Mouse (Mus musculus) lung, postnatal 0 days (tissue): ENCODE data around the gene Gm38431. TPM values are rescaled to one million over a fixed set of nuclear protein-coding genes. Genes with fewer than 3 reads are reported as not detected.

ENCODE experiments used
- ATAC-seq: fragments of 200-750 bp; cut with Nextera tagmentation; 2 replicates; pipeline ENCODE4 v1.8.0; 2017; ENCODE audit warnings: moderate library complexity
- DNase-seq: peaks from one replicate; pipeline ENCODE4 v3.0.0-alpha.2; 2016; ENCODE audit warnings: low spot score
- H3K27ac ChIP-seq: fragments of 300-500 bp; sonication (generic); 2 replicates; pipeline ENCODE4 v1.5.1; 2014; ENCODE audit warnings: antibody characterized with exemption, mild to moderate bottlenecking, low read length, mixed read lengths
- H3K27me3 ChIP-seq: fragments of 300-500 bp; sonication (generic); replicated peaks from 2 replicates; pipeline ENCODE4 v1.6.1; 2014; ENCODE audit warnings: low read length, mixed read lengths; ENCODE audit not compliant: insufficient read depth
- H3K36me3 ChIP-seq: fragments of 300-500 bp; sonication (generic); 2 replicates; pipeline ENCODE4 v1.6.1; 2014; ENCODE audit warnings: low read length, mixed read lengths; ENCODE audit not compliant: insufficient read depth
- H3K4me1 ChIP-seq: fragments of 300-500 bp; sonication (generic); 2 replicates; pipeline ENCODE4 v1.6.1; 2014; ENCODE audit warnings: antibody characterized with exemption, low read depth, low read length, mixed read lengths; ENCODE audit not compliant: insufficient read depth
- H3K4me2 ChIP-seq: fragments of 300-500 bp; sonication (generic); replicated peaks from 2 replicates; pipeline ENCODE4 v1.6.1; 2014; ENCODE audit warnings: low read depth, mild to moderate bottlenecking, low read length, moderate library complexity, mixed read lengths
- H3K4me3 ChIP-seq: fragments of 300-500 bp; sonication (generic); 2 replicates; pipeline ENCODE4 v1.5.1; 2014; ENCODE audit warnings: low read depth, low read length
- H3K9ac ChIP-seq: fragments of 300-500 bp; sonication (generic); replicated peaks from 2 replicates; pipeline ENCODE4 v1.6.1; 2014; ENCODE audit warnings: low read depth, mild to moderate bottlenecking
- H3K9me3 ChIP-seq: fragments of 300-500 bp; sonication (generic); 2 replicates; pipeline ENCODE4 v1.6.1; 2016; ENCODE audit warnings: low read length, mixed read lengths
- CTCF ChIP-seq: IDR thresholded peaks from 2 replicates; pipeline ENCODE4 v1.5.1; 2016; ENCODE audit warnings: antibody characterized with exemption, mild to moderate bottlenecking
- EP300 ChIP-seq: IDR thresholded peaks from 2 replicates; pipeline ENCODE4 v1.6.1; 2016; ENCODE audit warnings: antibody characterized with exemption, mild to moderate bottlenecking, control low read depth
- WGBS: fragments of 180-500 bp; shearing (Covaris S2); extraction: QIAGEN DNeasy Blood & Tissue Kit; methylation state at CpG from one replicate; pipeline ENCODE4 v1.1.7; 2014; 5-methylcytosine and 5-hydroxymethylcytosine counted together
- polyA plus RNA-seq: library from polyadenylated mRNA; unstranded; fragments of >200 nt; fragmentation: Nextera tagmentation; extraction: Ambion mirVana; gene quantifications from 2 replicates; pipeline ENCODE4 v1.2.1, GENCODE M21; 2015

Gene Gm38431
- polyA plus RNA-seq, 1 experiment from 2014 or later = 0.69 TPM

DNA sequence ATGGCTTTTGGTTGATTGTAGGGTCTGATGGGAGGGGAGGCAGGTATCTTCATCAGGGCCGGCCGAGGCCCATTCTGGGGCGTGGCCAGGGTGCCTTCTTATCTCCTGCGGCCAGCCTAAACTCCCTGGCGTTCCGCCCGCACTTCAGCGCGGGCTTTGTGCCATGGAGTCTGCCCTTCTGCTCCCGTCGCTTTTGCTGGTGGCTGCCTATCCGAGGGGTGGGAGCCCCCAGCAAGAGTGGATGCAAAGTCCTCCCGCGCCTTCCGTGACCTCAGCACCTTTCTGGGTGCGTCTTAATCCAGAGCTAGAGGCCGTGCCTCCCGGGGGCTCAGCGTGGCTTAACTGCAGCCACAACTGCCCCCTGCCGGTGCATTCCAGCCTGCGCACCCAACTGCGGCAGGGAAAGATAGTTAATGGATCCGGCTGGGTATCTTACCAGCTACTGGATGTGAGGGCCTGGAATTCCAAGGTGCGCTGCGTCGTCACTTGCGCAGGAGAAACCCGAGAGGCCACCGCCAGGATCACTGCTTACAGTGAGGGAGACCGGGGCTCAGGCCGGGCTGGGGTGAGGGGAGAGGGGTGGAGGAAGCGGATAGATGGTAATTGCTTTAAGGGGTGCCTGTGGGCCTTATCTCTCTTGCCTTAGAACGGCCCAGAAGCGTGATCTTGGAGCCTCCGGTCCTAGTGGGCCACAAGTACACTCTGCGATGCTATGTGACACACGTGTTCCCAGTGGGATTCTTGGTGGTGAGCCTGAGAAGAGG lies 62.3 kb downstream of the Gm38431 start, which contains the start of gene Icam4:
Gene Icam4, plus strand, starts transcription at position 83 of the 764 bp plus-strand sequence.
- Histone ChIP-seq H3K9ac (0 out of 2 replicates have a peak within 1 kb of the TSS, but pooled peaks have one; percentile 2), H3K27me3 (peaks cover 13% of the 10 kb centered on the region), H3K4me3 (peak within 1 kb of the TSS; percentile 46; the same call in 1 of the 2 replicates), H3K27ac (peak within 1 kb of the TSS; percentile 40), H3K36me3 (0 out of 2 replicates have a peak, but pooled peaks cover 5% of the 10 kb centered on the region), H3K4me2 (peak within 1 kb of the TSS; percentile 85), H3K9me3 (no peaks in the 10 kb centered on the region), H3K4me1 (peaks cover 8% of the 10 kb centered on the region; the same call in 1 of the 2 replicates)
- 1% methylated on average over 37 of the region's 37 CpGs for WGBS
- peak; percentile 90 for DNase-seq
- ATAC-seq = peak; percentile 37
- TF ChIP-seq CTCF (peak; percentile 93), EP300 (no peak)

DNA sequence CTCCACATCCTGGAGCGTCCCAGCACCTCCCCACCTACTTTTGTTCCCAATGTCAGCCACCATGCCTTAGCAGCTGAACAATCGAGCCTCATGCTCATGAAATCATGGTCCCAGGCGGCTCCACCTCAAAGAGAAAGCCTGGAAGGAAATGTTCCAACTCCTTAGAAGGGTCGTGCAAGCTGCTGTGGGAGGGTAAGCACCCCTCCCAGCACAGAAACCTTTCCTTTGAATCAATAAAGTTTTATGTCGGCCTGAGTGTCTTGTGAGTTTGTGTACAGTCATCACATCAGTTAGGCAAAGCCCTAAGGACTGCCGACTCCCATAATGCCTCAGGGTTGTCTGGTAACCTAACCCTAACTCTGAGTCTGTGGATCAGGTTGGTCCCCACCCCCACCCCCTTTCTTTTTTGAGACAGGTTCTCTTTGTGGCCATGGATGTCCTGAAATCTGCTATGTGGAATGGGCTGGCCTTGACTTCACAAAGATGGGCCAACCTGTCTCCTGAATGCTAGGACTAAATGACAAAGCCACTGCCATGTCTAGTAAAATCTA lies 63.2 kb downstream of the Gm38431 start:
- no peak overlapping the region for H3K9ac ChIP-seq
- no peak for TF ChIP-seq CTCF
- TF ChIP-seq EP300 = no peak
- no peak for ATAC-seq
- H3K4me1 ChIP-seq = peaks cover 8% of the 10 kb centered on the region; the same call in 1 of the 2 replicates
- H3K4me3 ChIP-seq = no peak overlapping the region
- H3K27me3 ChIP-seq = peaks cover 11% of the 10 kb centered on the region; the same call in 1 of the 2 replicates
- no peak overlapping the region for H3K4me2 ChIP-seq
- H3K36me3 ChIP-seq = 0 out of 2 replicates have a peak, but pooled peaks cover 5% of the 10 kb centered on the region
- H3K9me3 ChIP-seq = no peaks in the 10 kb centered on the region
- no peak for DNase-seq
- WGBS = 62% methylated on average over 6 of the region's 6 CpGs
- no peak overlapping the region for H3K27ac ChIP-seq

- peak overlapping the region; percentile 38; the same call in 1 of the 2 replicates for H3K4me3 ChIP-seq
- TF ChIP-seq EP300 = no peak
- TF ChIP-seq CTCF = no peak
- DNase-seq = no peak
- 60% methylated on average over 8 of the region's 8 CpGs for WGBS
- no peak overlapping the region for H3K27ac ChIP-seq
- peaks cover 5% of the 10 kb centered on the region; the same call in 1 of the 2 replicates for H3K27me3 ChIP-seq
- no peaks in the 10 kb centered on the region for H3K9me3 ChIP-seq
- H3K4me2 ChIP-seq = peak overlapping the region; percentile 55
- no peak for ATAC-seq
- H3K4me1 ChIP-seq = 0 out of 2 replicates have a peak, but pooled peaks cover 6% of the 10 kb centered on the region
- H3K36me3 ChIP-seq = 0 out of 2 replicates have a peak, but pooled peaks cover 5% of the 10 kb centered on the region
- no peak overlapping the region for H3K9ac ChIP-seq
Measured at GRCm38 (mm10) chr9:21027774-21028290, 64.0 kb downstream of the Gm38431 start.

DNA sequence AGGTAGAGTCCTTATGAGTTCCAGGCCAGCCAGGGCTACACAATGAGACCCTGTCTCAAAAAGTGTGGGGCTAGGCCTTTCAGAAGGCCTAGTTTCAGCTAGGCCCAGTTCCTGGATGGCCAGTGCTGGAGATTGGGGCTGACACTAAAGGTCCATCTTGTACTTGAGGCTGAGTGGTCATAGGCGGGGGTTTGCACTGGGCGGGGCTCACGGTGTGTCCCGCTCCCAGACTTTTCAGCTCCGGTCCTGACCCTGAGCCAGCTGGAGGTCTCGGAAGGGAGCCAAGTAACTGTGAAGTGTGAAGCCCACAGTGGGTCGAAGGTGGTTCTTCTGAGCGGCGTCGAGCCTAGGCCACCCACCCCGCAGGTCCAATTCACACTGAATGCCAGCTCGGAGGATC lies 64.9 kb downstream of the Gm38431 start:
- WGBS = 36% methylated on average over 12 of the region's 12 CpGs
- H3K4me3 ChIP-seq = peak overlapping the region; percentile 38
- H3K4me1 ChIP-seq = 0 out of 2 replicates have a peak, but pooled peaks cover 4% of the 10 kb centered on the region
- H3K27me3 ChIP-seq = peaks cover 2% of the 10 kb centered on the region; the same call in 1 of the 2 replicates
- no peak for TF ChIP-seq EP300
- no peak for TF ChIP-seq CTCF
- ATAC-seq = no peak
- H3K36me3 ChIP-seq = 0 out of 2 replicates have a peak, but pooled peaks cover 5% of the 10 kb centered on the region
- no peaks in the 10 kb centered on the region for H3K9me3 ChIP-seq
- H3K9ac ChIP-seq = peak overlapping the region; percentile 69
- no peak for DNase-seq
- peak overlapping the region; percentile 97 for H3K27ac ChIP-seq
- H3K4me2 ChIP-seq = peak overlapping the region; percentile 55

DNA sequence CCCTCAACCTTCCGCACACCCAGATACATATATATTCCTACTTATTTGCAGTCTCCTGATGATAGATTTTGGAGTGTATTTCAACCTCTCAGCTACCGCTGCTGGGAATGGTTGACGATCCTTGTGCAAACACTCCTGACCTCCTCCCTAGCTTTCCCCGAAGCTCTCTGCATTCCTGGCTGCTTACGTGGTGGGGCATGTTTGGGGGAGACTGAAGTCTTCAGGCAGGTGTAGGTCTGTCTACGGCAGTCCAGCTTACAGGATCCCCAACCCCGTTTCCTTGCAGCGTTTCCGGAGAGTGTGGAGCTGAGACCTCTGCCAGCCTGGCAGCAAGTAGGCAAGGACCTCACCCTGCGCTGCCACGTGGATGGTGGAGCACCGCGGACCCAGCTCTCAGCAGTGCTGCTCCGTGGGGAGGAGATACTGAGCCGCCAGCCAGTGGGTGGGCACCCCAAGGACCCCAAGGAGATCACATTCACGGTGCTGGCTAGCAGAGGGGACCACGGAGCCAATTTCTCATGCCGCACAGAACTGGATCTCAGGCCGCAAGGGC lies 66.5 kb downstream of the Gm38431 start:
- TF ChIP-seq EP300 = peak; percentile 99
- TF ChIP-seq CTCF = no peak
- peak overlapping the region; percentile 38 for H3K4me3 ChIP-seq
- peak overlapping the region; percentile 55 for H3K4me2 ChIP-seq
- peak overlapping the region; percentile 97 for H3K27ac ChIP-seq
- 0 out of 2 replicates have a peak, but pooled peaks cover 7% of the 10 kb centered on the region for H3K4me1 ChIP-seq
- 50% methylated on average over 19 of the region's 19 CpGs for WGBS
- H3K36me3 ChIP-seq = 0 out of 2 replicates have a peak, but pooled peaks cover 9% of the 10 kb centered on the region
- H3K27me3 ChIP-seq = 0 out of 2 replicates have a peak, but pooled peaks cover 2% of the 10 kb centered on the region
- peak overlapping the region; percentile 69 for H3K9ac ChIP-seq
- H3K9me3 ChIP-seq = no peaks in the 10 kb centered on the region
- DNase-seq (peak; percentile 95), ATAC-seq (peak; percentile 84)
